Mouse (Mus musculus): Measurements from ENCODE around the gene Vmn2r104.

The Vmn2r104 gene

DNA sequence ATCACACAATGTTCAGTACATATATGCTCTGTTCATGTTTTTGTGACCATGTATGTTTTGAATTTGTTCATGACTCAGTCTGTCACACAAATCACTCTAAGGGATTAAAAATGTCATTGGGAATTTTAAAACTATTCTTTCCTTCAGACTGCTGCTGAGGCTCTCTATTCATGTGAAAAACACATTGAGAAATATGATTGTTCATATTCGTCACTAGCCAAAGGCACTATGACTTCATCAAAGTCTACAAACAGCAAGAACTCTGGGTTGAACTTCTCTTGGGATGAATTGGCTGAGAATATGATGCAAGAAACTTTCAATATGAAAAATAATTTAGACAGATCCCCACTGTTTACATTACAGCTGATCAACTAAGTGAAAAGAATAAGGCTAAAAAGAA, at the start of gene Vmn2r104:
Vmn2r104 (minus strand) TSS at position 101 of the 400 bp plus-strand sequence.
- no peak for DNase-seq (ENCODE audit: low read depth, low spot score)

DNA sequence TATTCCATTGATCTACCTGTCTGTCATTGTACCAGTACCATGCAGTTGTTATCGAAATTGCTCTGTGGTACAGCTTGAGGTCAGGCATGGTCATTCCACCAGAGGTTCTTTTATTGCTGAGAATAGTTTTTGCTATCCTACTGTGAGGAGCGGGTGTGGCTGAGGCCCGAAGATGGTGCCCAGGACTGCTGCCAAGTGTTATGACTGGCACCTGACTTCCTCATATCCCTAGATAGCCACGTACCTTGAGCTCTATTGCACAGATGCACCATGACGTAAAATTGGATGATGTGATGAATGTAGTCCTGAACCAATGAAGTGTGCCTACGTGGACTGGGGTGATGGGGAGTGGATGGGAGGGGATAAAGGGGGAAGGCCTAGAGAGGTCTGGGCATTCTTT, 26.0 kb upstream of the Vmn2r104 start:
- no peak for DNase-seq (ENCODE audit: low read depth, low spot score)

DNA sequence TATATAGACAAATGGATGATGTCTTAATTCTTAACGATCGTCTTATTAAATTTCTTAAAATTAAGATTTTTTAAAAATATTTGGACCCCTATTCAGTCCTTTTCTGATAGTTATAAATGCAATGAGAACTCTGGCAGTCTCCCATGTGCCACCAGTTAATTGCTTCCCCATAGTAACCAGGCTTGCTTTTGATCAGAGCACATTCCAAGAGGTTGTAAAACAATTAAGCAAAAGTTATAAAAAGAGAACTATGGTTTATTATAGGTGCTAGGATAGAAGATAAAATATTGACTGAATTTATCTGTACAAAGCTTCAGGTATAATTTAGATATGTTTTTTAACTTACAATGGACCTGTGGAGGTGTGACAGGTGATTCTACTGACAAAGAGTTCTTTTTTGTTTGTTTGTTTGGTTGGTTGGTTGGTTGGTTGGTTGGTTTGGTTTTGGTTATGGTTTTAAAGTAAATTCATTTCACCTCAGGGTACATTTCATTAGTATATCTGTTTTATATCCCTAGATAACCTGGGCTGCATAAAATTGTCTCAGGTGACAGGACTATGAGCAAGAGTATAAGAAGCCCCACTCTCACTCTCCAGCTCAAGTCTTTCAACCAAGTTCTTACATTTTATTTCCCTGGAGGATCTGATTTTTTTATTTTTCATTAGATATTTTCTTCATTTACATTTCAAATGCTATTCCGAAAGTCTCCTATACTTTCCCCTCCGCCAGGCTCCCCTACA, 23.7 kb upstream of the Vmn2r104 start:
- no peak for DNase-seq (ENCODE audit: low read depth, low spot score)
